Mouse (Mus musculus) myocyte (in vitro differentiated cells): ENCODE measurements at regions not wholly inside any gene's neighbourhood (a gene's known extent, or its start where the extent isn't known, plus 50 kb on each side); places are given as distances from the start of the nearest gene placed in this dataset.

Experiments
- H3K27me3 ChIP-seq: one replicate; pipeline ENCODE4 v1.6.1; 2011; ENCODE audit not compliant: control insufficient read depth, insufficient read depth, insufficient read length
- H3K36me3 ChIP-seq: one replicate; pipeline ENCODE4 v1.6.1; 2011; ENCODE audit not compliant: control insufficient read depth, insufficient read depth
- H3K4me2 ChIP-seq: one replicate; pipeline ENCODE4 v1.6.1; 2011; ENCODE audit warnings: low read depth, control low read depth
- H3K4me3 ChIP-seq: one replicate; pipeline ENCODE4 v1.5.1; 2011; ENCODE audit warnings: mild to moderate bottlenecking, control low read depth, moderate library complexity
- H3K79me2 ChIP-seq: one replicate; pipeline ENCODE4 v1.6.1; 2011; ENCODE audit not compliant: control insufficient read depth, insufficient read depth
- H3ac ChIP-seq: one replicate; pipeline ENCODE4 v1.6.1; 2011; ENCODE audit not compliant: control insufficient read depth, insufficient read length
- CEBPB ChIP-seq: IDR thresholded peaks from 2 replicates; pipeline ENCODE4 v1.6.1; 2011; ENCODE audit warnings: mild to moderate bottlenecking, moderate library complexity; ENCODE audit not compliant: poor library complexity, insufficient read depth, severe bottlenecking
- E2F4 ChIP-seq: IDR thresholded peaks from one replicate; pipeline ENCODE4 v1.6.1; 2011; ENCODE audit warnings: mild to moderate bottlenecking, control low read depth, moderate library complexity; ENCODE audit not compliant: insufficient read depth
- MAX ChIP-seq: IDR thresholded peaks from one replicate; pipeline ENCODE4 v1.6.1; 2011; ENCODE audit warnings: low read depth, mild to moderate bottlenecking, control low read depth
- MYOD1 ChIP-seq, 3 experiments: IDR thresholded peaks; one replicate each; pipeline ENCODE4 v1.6.1; 2011; ENCODE audit warnings: control low read depth in 2 of 3, low read depth in 2 of 3, mild to moderate bottlenecking in 2 of 3, moderate library complexity in 1 of 3; ENCODE audit not compliant: insufficient read length in 2 of 3, control insufficient read depth in 1 of 3
- MYOG ChIP-seq, 3 experiments: IDR thresholded peaks; one replicate each; pipeline ENCODE4 v1.6.1; 2011; ENCODE audit warnings: control low read depth in 2 of 3, low read depth in 2 of 3, mild to moderate bottlenecking in 2 of 3; ENCODE audit not compliant: insufficient read length in 2 of 3, control insufficient read depth in 1 of 3, insufficient read depth in 1 of 3
- POLR2A ChIP-seq: IDR thresholded peaks from one replicate; pipeline ENCODE4 v1.6.1; 2011; ENCODE audit warnings: low read depth, mild to moderate bottlenecking, control low read depth, moderate library complexity; ENCODE audit not compliant: insufficient read length
- POLR2AphosphoS2 ChIP-seq: IDR thresholded peaks from one replicate; pipeline ENCODE4 v1.6.1; 2011; ENCODE audit warnings: low read depth, control low read depth; ENCODE audit not compliant: insufficient read length
- REST ChIP-seq: IDR thresholded peaks from one replicate; pipeline ENCODE4 v1.6.1; 2011; ENCODE audit warnings: mild to moderate bottlenecking, control low read depth, moderate library complexity; ENCODE audit not compliant: insufficient read depth, insufficient read length
- SRF ChIP-seq: IDR thresholded peaks from one replicate; pipeline ENCODE4 v1.6.1; 2011; ENCODE audit warnings: low read depth; ENCODE audit not compliant: control insufficient read depth, insufficient read length
- TCF12 ChIP-seq: IDR thresholded peaks from one replicate; pipeline ENCODE4 v1.6.1; 2011; ENCODE audit warnings: mild to moderate bottlenecking, control low read depth; ENCODE audit not compliant: poor library complexity, insufficient read depth, severe bottlenecking
- TCF3 ChIP-seq: IDR thresholded peaks from one replicate; pipeline ENCODE4 v1.6.1; 2011; ENCODE audit warnings: low read depth, control low read depth; ENCODE audit not compliant: insufficient read length
- USF1 ChIP-seq: IDR thresholded peaks from one replicate; pipeline ENCODE4 v1.6.1; 2011; ENCODE audit warnings: low read depth, mild to moderate bottlenecking, control low read depth, moderate library complexity

DNA sequence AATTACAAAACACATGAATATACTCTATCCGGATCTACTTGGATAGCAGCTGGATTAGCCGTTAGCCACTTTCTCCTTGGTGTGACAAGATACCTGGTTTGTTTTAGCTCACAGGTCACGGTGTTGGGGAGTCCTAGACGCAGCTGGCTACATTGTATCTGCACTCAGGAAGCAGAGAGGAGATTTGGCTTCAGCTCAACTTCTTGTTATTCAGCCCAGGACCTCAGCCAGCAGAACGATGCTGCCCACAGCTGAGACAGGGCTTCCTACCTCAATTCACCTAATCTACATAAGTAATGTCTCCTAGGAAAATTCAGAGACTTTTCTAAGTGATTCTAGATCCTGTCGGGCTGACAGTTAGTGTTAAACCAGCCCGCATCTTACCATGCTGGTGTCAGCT lies 289.4 kb downstream of the 3100002H09Rik start:
- H3K27me3 ChIP-seq = no peaks in the 10 kb centered on the region
- H3ac ChIP-seq = no peak overlapping the region
- H3K4me2 ChIP-seq = no peak overlapping the region
- no peaks in the 10 kb centered on the region for H3K36me3 ChIP-seq
- H3K79me2 ChIP-seq = no peaks in the 10 kb centered on the region
- H3K4me3 ChIP-seq = no peak overlapping the region
- no peak for TF ChIP-seq POLR2AphosphoS2
- TF ChIP-seq MAX = no peak
- no peak for TF ChIP-seq MYOD1 (IDR thresholded peaks at IDR 0.05; ENCODE audit: control insufficient read depth in 1 of 3, insufficient read length in 2 of 3, low read depth in 2 of 3)
- no peak for TF ChIP-seq POLR2A

DNA sequence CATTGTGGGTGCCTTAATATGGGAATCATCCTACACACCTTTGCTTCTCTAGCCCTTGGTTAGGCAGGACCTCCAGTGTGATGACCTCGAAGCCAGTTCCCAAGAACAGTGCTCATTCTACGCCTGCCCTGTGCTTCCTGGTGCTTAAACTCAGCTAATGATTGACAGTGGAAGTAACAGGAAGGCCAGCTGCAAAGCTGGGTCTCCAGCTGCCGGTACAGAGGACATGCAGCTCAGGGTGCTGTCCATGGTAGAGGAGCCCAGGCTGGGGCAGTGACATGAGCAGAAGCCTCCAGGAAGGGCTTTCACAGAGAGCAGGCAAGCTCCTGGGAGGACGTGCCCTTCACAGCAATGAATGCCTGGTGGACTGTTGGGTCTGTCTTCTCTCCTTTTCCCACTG lies 293.6 kb downstream of the 3100002H09Rik start:
- no peak overlapping the region for H3K4me2 ChIP-seq
- TF ChIP-seq SRF (no peak), REST (peak; percentile 12), MYOD1 (IDR thresholded peaks at IDR 0.05; ENCODE audit: control insufficient read depth in 1 of 3, insufficient read length in 2 of 3, low read depth in 2 of 3) (no peak)
- H3K79me2 ChIP-seq = no peaks in the 10 kb centered on the region
- no peaks in the 10 kb centered on the region for H3K36me3 ChIP-seq
- no peak overlapping the region for H3ac ChIP-seq
- no peak overlapping the region for H3K4me3 ChIP-seq
- H3K27me3 ChIP-seq = no peaks in the 10 kb centered on the region

DNA sequence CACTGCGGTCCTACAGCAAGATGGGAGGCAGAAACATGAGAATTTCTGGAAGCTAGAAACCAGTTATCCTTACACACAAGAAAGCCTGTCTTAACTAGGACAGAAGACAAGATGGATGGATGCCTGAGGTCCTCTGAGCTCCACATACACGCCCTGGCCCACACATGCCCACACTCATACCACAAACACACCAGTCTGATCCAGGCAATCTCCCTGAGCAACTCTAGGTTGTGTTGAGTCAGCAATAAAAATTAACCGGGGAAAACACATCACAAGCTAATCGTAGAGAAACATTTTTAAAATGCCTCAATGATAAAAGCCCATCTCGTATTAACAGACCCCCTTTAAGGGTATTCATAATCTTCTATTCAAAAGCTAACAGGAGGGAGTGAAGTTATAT lies 298.9 kb downstream of the 3100002H09Rik start:
- no peaks in the 10 kb centered on the region for H3K36me3 ChIP-seq
- no peak overlapping the region for H3K4me2 ChIP-seq
- H3K79me2 ChIP-seq = no peaks in the 10 kb centered on the region
- H3K27me3 ChIP-seq = peaks cover 6% of the 10 kb centered on the region
- H3ac ChIP-seq = no peak overlapping the region
- no peak overlapping the region for H3K4me3 ChIP-seq
- TF ChIP-seq REST = no peak
- no peak for TF ChIP-seq POLR2AphosphoS2

DNA sequence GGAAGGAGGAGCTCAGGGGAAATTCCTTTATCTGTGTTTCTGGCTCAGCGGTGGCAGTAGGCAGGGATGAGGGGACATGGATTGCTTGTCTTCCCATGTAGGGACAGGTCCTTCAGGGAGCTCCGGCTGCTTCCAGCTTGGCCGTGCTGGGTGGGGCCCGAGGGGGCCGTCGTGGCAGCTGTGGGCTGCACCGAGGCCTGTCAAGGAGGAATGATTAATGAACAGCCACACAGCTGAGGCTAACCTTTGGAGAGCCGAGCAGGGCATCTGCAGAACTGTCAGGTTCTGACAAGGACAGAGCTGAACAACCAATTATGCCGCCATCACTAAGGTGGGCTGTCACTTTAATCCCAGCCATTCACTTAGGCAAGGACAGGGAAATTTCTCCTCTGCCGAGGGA lies 300.0 kb downstream of the 3100002H09Rik start:
- peaks cover 6% of the 10 kb centered on the region for H3K27me3 ChIP-seq
- no peak overlapping the region for H3K4me2 ChIP-seq
- TF ChIP-seq POLR2AphosphoS2 (no peak), SRF (no peak), REST (no peak), E2F4 (no peak)
- no peak overlapping the region for H3K4me3 ChIP-seq
- no peaks in the 10 kb centered on the region for H3K36me3 ChIP-seq
- H3K79me2 ChIP-seq = no peaks in the 10 kb centered on the region
- no peak overlapping the region for H3ac ChIP-seq

DNA sequence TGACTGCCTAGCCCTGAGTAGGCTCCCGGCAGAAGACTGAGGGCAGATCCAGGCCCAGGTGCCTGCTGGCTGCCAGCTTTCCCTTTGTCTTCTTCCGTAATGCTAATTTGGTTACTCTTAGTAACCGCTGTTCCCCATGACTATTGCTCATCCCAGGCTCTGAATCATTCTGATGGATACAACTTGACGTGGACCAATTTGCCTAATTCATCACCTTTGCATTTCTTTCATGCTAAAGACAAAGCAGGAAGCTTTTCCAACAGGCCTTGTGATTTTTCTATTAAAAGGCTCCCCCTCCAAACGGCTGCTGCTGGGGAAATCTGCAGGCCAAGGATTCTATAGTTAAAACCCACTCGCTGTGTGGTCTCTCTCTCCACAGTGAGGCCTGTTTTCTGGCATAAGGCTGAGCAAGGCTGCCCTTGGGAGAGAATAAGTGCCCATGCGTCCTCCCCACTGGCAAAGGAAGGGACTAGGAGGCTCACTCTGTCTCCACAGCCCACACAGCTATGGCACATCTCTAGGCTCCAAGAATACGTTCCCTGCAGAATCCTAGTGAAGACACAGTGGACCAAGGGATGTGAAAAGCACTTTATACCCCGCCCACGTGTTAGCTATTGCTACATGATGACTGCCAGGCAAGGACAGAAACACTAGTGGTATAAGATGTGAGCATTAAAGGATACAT lies 304.6 kb downstream of the 3100002H09Rik start:
- H3K4me2 ChIP-seq = no peak overlapping the region
- no peak overlapping the region for H3ac ChIP-seq
- H3K4me3 ChIP-seq = no peak overlapping the region
- no peaks in the 10 kb centered on the region for H3K36me3 ChIP-seq
- peaks cover 6% of the 10 kb centered on the region for H3K27me3 ChIP-seq
- TF ChIP-seq MAX = no peak
- no peak for TF ChIP-seq TCF12
- TF ChIP-seq E2F4 = no peak
- no peak for TF ChIP-seq MYOG (IDR thresholded peaks at IDR 0.05; ENCODE audit: control insufficient read depth in 1 of 3, insufficient read depth in 1 of 3, insufficient read length in 2 of 3, low read depth in 2 of 3)
- no peak for TF ChIP-seq MYOD1 (IDR thresholded peaks at IDR 0.05; ENCODE audit: control insufficient read depth in 1 of 3, insufficient read length in 2 of 3, low read depth in 2 of 3)
- no peak for TF ChIP-seq REST
- TF ChIP-seq CEBPB = no peak
- TF ChIP-seq TCF3 = no peak
- TF ChIP-seq USF1 = no peak
- TF ChIP-seq SRF = no peak
- no peak for TF ChIP-seq POLR2A
- H3K79me2 ChIP-seq = no peaks in the 10 kb centered on the region

DNA sequence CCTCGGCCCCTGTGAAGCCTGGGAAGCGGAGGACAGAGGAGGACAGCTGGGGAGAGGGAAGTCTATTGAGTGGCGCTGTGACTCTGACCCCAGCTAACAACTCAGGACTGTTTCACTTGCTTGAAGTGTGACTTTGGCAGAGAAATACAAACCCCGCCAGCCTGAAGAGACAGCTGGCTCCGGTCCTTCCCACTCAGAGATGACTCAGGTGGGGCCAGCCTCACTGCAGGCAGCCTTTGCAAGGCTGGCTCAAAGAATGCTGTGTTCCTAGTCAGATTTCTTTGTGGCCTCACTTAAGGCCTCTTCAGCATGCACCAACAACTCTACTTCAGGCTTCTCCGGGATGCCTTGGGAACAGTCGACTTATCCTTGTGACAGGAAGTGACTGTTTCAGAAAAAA lies 307.7 kb downstream of the 3100002H09Rik start:
- Histone ChIP-seq H3K36me3 (no peaks in the 10 kb centered on the region), H3K27me3 (no peaks in the 10 kb centered on the region), H3K4me3 (no peak overlapping the region), H3K79me2 (no peaks in the 10 kb centered on the region), H3ac (no peak overlapping the region), H3K4me2 (no peak overlapping the region)
- TF ChIP-seq MYOD1 (IDR thresholded peaks at IDR 0.05; ENCODE audit: control insufficient read depth in 1 of 3, insufficient read length in 2 of 3, low read depth in 2 of 3) (no peak), POLR2A (no peak), MYOG (IDR thresholded peaks at IDR 0.05; ENCODE audit: control insufficient read depth in 1 of 3, insufficient read depth in 1 of 3, insufficient read length in 2 of 3, low read depth in 2 of 3) (no peak), USF1 (no peak), CEBPB (no peak), TCF3 (no peak), TCF12 (no peak), POLR2AphosphoS2 (no peak), SRF (no peak), REST (no peak), MAX (no peak), E2F4 (no peak)
